ENCODE assay signal across 23 mouse cellular contexts in genomic region chr11:104614130-104614529, GRCm38 (mm10). TPM values are rescaled to one million over a fixed set of nuclear protein-coding genes. Genes with fewer than 3 reads are reported as not detected.
DNase-seq lines count a peak whose midpoint lies in the region; ATAC-seq and TF ChIP-seq lines count a peak whose summit lies in the region.
"Had no signal": no experiment of that assay in that cellular context is flagged by ENCODE, and none has a peak within 500 bp of the region (broad histone marks: within the 10 kb centered on the region; RNA-seq: fewer than 3 reads in every experiment).

No protein-coding gene starts in this region.

- H3K4me3 ChIP-seq in liver, embryonic 13.5 days (replicated peaks): no peak overlapping the region
- no peak overlapping the region for H3K4me3 ChIP-seq in liver, embryonic 11.5 days (ENCODE audit: low read depth, low read length)
- no peak overlapping the region for H3K4me3 ChIP-seq in embryonic fibroblast, embryonic 13.5 days (ENCODE audit: insufficient read depth, low read length)
- H3K4me3 ChIP-seq in forebrain, embryonic 12.5 days (replicated peaks): no peak overlapping the region
- H3K4me3 ChIP-seq: embryonic facial prominence, embryonic 12.5 days; gastrocnemius, adult 2 months; heart, adult 2 months; midbrain, embryonic 15.5 days; neural tube, embryonic 12.5 days had no signal

- no peak overlapping the region for H3K9ac ChIP-seq in liver, embryonic 13.5 days
- H3K9ac ChIP-seq in liver, embryonic 11.5 days (ENCODE audit: low read depth, low read length): no peak overlapping the region
- H3K9ac ChIP-seq in forebrain, embryonic 12.5 days: no peak overlapping the region
- H3K9ac ChIP-seq: embryonic facial prominence, embryonic 12.5 days; hindbrain, embryonic 14.5 days; lung, embryonic 14.5 days; midbrain, embryonic 15.5 days; neural tube, embryonic 12.5 days had no signal

- H3K4me1 ChIP-seq in liver, embryonic 13.5 days (replicated peaks): peaks cover 47% of the 10 kb centered on the region
- H3K4me1 ChIP-seq in liver, embryonic 11.5 days (replicated peaks; ENCODE audit: control insufficient read depth, insufficient read depth, low read length): peaks cover 19% of the 10 kb centered on the region
- peaks cover 22% of the 10 kb centered on the region for H3K4me1 ChIP-seq in embryonic fibroblast, embryonic 13.5 days (ENCODE audit: control insufficient read depth, insufficient read depth, low read length)
- H3K4me1 ChIP-seq in forebrain, embryonic 12.5 days: peaks cover 4% of the 10 kb centered on the region
- H3K4me1 ChIP-seq: midbrain, embryonic 15.5 days had no signal

- no peak for TF ChIP-seq CTCF in embryonic fibroblast, embryonic 13.5 days (IDR thresholded peaks at IDR 0.05; ENCODE audit: borderline replicate concordance, insufficient read depth, low read length)

- no peak overlapping the region for H3K4me2 ChIP-seq in liver, embryonic 13.5 days
- H3K4me2 ChIP-seq in liver, embryonic 11.5 days: no peak overlapping the region; the same call in 1 of the 2 replicates
- no peak overlapping the region for H3K4me2 ChIP-seq in forebrain, embryonic 12.5 days
- H3K4me2 ChIP-seq: embryonic facial prominence, embryonic 12.5 days; hindbrain, embryonic 14.5 days; lung, embryonic 14.5 days; midbrain, embryonic 15.5 days; neural tube, embryonic 12.5 days had no signal

- WGBS in liver, embryonic 13.5 days (ENCODE audit: insufficient replicate concordance): 5% methylated on average over 2 of the region's 2 CpGs
- 24% methylated on average over 2 of the region's 2 CpGs for WGBS in liver, embryonic 11.5 days
- 88% methylated on average over 2 of the region's 2 CpGs for WGBS in forebrain, embryonic 12.5 days

- no peaks in the 10 kb centered on the region for H3K9me3 ChIP-seq in liver, embryonic 13.5 days (replicated peaks)
- no peaks in the 10 kb centered on the region for H3K9me3 ChIP-seq in liver, embryonic 11.5 days (ENCODE audit: control insufficient read depth, low read length)
- no peaks in the 10 kb centered on the region for H3K9me3 ChIP-seq in forebrain, embryonic 12.5 days
- H3K9me3 ChIP-seq: embryonic facial prominence, embryonic 12.5 days; midbrain, embryonic 15.5 days; neural tube, embryonic 12.5 days had no signal

- peak; percentile 48; the same call in 1 of the 2 replicates for ATAC-seq in liver, embryonic 13.5 days (ENCODE audit: low read depth)
- no peak for ATAC-seq in liver, embryonic 11.5 days (replicated peaks; ENCODE audit: low FRiP score)
- 0 out of 2 replicates have a peak, but pooled peaks have one; percentile 18 for ATAC-seq in monocyte, adult 5-6 weeks (replicated peaks; ENCODE audit: insufficient number of reproducible peaks, low FRiP score, low TSS enrichment, poor library complexity, severe bottlenecking)
- no peak for ATAC-seq in forebrain, embryonic 12.5 days (ENCODE audit: low FRiP score)
- ATAC-seq: midbrain, embryonic 15.5 days had no signal

- H3K36me3 ChIP-seq in liver, embryonic 13.5 days: no peaks in the 10 kb centered on the region
- no peaks in the 10 kb centered on the region for H3K36me3 ChIP-seq in liver, embryonic 11.5 days (ENCODE audit: control insufficient read depth, insufficient read depth, low read length)
- H3K36me3 ChIP-seq in forebrain, embryonic 12.5 days (replicated peaks): no peaks in the 10 kb centered on the region
- H3K36me3 ChIP-seq: embryonic facial prominence, embryonic 12.5 days; midbrain, embryonic 15.5 days; neural tube, embryonic 12.5 days had no signal

- no peak for TF ChIP-seq POLR2A in embryonic fibroblast, embryonic 13.5 days (IDR thresholded peaks at IDR 0.05; ENCODE audit: low read depth, low read length)

- H3K27ac ChIP-seq in liver, embryonic 13.5 days: no peak overlapping the region
- no peak overlapping the region for H3K27ac ChIP-seq in liver, embryonic 11.5 days (ENCODE audit: low read depth, low read length)
- H3K27ac ChIP-seq in embryonic fibroblast, embryonic 13.5 days (ENCODE audit: insufficient read depth, low read length): peak overlapping the region; percentile 25
- H3K27ac ChIP-seq in forebrain, embryonic 12.5 days: no peak overlapping the region
- H3K27ac ChIP-seq: embryonic facial prominence, embryonic 12.5 days; gastrocnemius, adult 2 months; heart, adult 2 months; hindbrain, embryonic 14.5 days; midbrain, embryonic 15.5 days; neural tube, embryonic 12.5 days had no signal

- no peak for DNase-seq in liver, embryonic 13.5 days
- DNase-seq in liver, embryonic 11.5 days (ENCODE audit: low spot score): no peak
- DNase-seq in layer of hippocampus, adult 8-10 months (ENCODE audit: low spot score in 2 of 2): no peak
- no peak for DNase-seq in layer of hippocampus, postnatal 10 days (ENCODE audit: low spot score in 2 of 2)
- no peak for DNase-seq in adrenal gland, postnatal 10 days
- DNase-seq: adrenal gland, postnatal 14 days; cerebellum, adult 11-12 months; cerebellum, postnatal 25 days; gastrocnemius, adult 2 months; heart, adult 2 months; kidney, adult 11 months; kidney, postnatal 36 days; left cerebral cortex, postnatal 4 days; lung, embryonic 14.5 days; right cerebral cortex, postnatal 14 days; thymus, postnatal 14 days had no signal

- peaks cover 59% of the 10 kb centered on the region for H3K27me3 ChIP-seq in liver, embryonic 13.5 days
- H3K27me3 ChIP-seq in liver, embryonic 11.5 days (replicated peaks; ENCODE audit: control insufficient read depth, insufficient read depth, low read length): peaks cover 16% of the 10 kb centered on the region
- peaks cover 26% of the 10 kb centered on the region for H3K27me3 ChIP-seq in forebrain, embryonic 12.5 days

RNA-seq across cellular contexts. Expression of gene Itgb3, which starts 6.3 kb away (rescaled TPM):
- polyA plus RNA-seq in liver, embryonic 13.5 days (2015; fragmentation: Nextera tagmentation; extraction: Ambion mirVana): 16.5 and 21.4 TPM in 2 replicates
- polyA plus RNA-seq in liver, embryonic 11.5 days (2014; fragmentation: Nextera tagmentation; extraction: Ambion mirVana): 16.2 and 16.4 TPM in 2 replicates
- polyA plus RNA-seq in embryonic fibroblast, embryonic 13.5 days (2011; ENCODE audit: insufficient read length, low read depth, missing spikeins): 19.2 and 28.9 TPM in 2 replicates
- 17.2 to 45.7 TPM (median 24.2 TPM) in 3 replicates for total RNA-seq in monocyte, adult 5-6 weeks (2017)
- polyA plus RNA-seq in forebrain, embryonic 12.5 days (2016; fragmentation: Nextera tagmentation; extraction: Ambion mirVana): 1.6 and 1.8 TPM in 2 replicates
- total RNA-seq in layer of hippocampus, adult 8-10 months (2022): 1 to 10 TPM; 1.4 to 4.7 (median 3.1) TPM
- 1 to 10 TPM; 2.3 TPM for total RNA-seq in layer of hippocampus, postnatal 10 days (2021)
- 10 to 100 TPM in 1 of 2 experiments, 1 to 10 TPM in 1; 9.4 to 15.4 TPM for total RNA-seq in adrenal gland, postnatal 10 days (2021)

Comparison
In these comparisons a context has a peak if more than half of its experiments do, and no peak if none do; other contexts are left out.
1. ATAC-seq: peak in liver, embryonic 13.5 days (single experiment) and monocyte, adult 5-6 weeks (single experiment); none in liver, embryonic 11.5 days (single experiment) and forebrain, embryonic 12.5 days (single experiment).